Mouse (Mus musculus): ENCODE results near the gene Ust. TPM values are rescaled to one million over a fixed set of nuclear protein-coding genes. Genes with fewer than 3 reads are reported as not detected.

The Ust gene
- polyA plus RNA-seq, 1 experiment, result 32.9 TPM

DNA sequence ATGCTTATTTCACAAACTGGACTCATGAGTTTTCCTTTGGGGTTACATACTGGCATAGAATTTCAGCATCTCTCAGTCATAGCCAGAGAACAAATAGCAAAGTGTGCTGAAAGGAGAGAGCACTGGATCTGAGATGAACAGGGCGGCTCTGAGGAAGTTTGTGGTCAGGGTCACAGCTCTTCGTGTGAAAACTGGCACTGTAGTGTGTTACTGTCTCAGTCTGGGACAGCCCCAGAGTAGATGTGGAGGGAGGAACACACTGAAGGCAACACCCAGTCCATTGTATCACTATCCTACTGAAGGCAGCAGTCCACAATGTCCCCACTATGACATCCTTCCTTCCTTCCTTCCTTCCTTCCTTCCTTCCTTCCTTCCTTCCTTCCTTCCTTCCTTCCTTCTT, 321.0 kb downstream of the Ust start:
- DNase-seq, result no peak
- TF ChIP-seq POLR2A (IDR thresholded peaks at IDR 0.05; ENCODE audit: borderline replicate concordance, insufficient read depth, low read length), result no peak
- TF ChIP-seq CTCF (IDR thresholded peaks at IDR 0.05; ENCODE audit: borderline replicate concordance, insufficient read depth, low read depth, low read length), result no peak
- Histone ChIP-seq H3K4me3 (replicated peaks; ENCODE audit: insufficient read depth, low read depth, low read length) (no peak overlapping the region), H3K27ac (ENCODE audit: insufficient read depth, low read length) (no peak overlapping the region), H3K4me1 (ENCODE audit: control insufficient read depth, insufficient read depth, low read length) (no peaks in the 10 kb centered on the region), H3K27me3 (ENCODE audit: control insufficient read depth, insufficient read depth, low read length) (no peaks in the 10 kb centered on the region)
- 62% methylated on average over 2 of the region's 2 CpGs for WGBS

DNA sequence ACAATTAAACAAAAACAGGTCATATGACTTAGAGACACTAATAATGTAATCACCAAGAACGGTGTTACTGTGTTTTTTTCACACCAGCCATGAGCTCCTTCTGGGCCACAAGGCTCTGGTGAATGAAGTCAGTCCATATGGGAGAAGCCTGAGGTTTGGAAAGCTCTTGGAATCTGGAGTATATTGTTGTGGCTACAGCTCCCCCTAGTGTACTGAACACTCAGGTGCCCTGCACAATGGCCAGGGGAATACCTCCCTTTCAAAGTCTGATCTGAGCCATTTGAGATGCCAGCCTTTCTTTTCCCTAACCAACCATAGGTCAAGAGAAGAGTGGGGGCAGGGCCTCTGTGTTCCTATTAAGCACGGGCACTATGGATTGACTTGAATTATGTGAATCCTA, 322.3 kb downstream of the Ust start:
- 3% methylated on average over 2 of the region's 2 CpGs for WGBS
- DNase-seq, result peak; percentile 71 to 75
- Histone ChIP-seq H3K4me3 (replicated peaks; ENCODE audit: insufficient read depth, low read depth, low read length) (no peak overlapping the region), H3K27me3 (ENCODE audit: control insufficient read depth, insufficient read depth, low read length) (no peaks in the 10 kb centered on the region), H3K4me1 (ENCODE audit: control insufficient read depth, insufficient read depth, low read length) (no peaks in the 10 kb centered on the region), H3K27ac (ENCODE audit: insufficient read depth, low read length) (no peak overlapping the region)
- TF ChIP-seq CTCF (IDR thresholded peaks at IDR 0.05; ENCODE audit: borderline replicate concordance, insufficient read depth, low read depth, low read length) (peak; percentile 80), POLR2A (IDR thresholded peaks at IDR 0.05; ENCODE audit: borderline replicate concordance, insufficient read depth, low read length) (no peak)

DNA sequence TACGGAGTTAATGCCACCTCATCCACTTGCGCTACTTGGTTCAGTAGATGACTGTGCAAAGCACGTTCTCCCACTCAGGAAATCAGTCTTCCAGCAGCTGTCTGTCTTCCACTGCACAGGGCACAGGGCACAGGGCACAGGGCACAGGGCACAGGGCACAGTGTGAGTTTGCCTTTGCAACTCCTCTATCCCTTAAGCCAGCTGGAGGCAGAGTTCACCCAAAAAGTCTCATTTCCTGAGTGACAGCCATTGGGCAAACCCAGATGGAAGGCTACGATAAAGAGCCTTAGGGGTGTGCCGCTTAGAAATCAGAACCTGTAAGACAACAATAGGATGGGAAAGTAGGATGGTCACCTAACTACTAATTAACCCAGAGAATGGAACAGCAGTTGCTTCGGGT, 322.9 kb downstream of the Ust start:
- Histone ChIP-seq H3K27ac (ENCODE audit: insufficient read depth, low read length) (no peak overlapping the region), H3K4me3 (replicated peaks; ENCODE audit: insufficient read depth, low read depth, low read length) (no peak overlapping the region), H3K27me3 (ENCODE audit: control insufficient read depth, insufficient read depth, low read length) (no peaks in the 10 kb centered on the region), H3K4me1 (ENCODE audit: control insufficient read depth, insufficient read depth, low read length) (no peaks in the 10 kb centered on the region)
- WGBS, result 74% methylated on average over 6 of the region's 6 CpGs
- TF ChIP-seq CTCF (IDR thresholded peaks at IDR 0.05; ENCODE audit: borderline replicate concordance, insufficient read depth, low read depth, low read length) (no peak), POLR2A (IDR thresholded peaks at IDR 0.05; ENCODE audit: borderline replicate concordance, insufficient read depth, low read length) (no peak)
- no peak for DNase-seq

DNA sequence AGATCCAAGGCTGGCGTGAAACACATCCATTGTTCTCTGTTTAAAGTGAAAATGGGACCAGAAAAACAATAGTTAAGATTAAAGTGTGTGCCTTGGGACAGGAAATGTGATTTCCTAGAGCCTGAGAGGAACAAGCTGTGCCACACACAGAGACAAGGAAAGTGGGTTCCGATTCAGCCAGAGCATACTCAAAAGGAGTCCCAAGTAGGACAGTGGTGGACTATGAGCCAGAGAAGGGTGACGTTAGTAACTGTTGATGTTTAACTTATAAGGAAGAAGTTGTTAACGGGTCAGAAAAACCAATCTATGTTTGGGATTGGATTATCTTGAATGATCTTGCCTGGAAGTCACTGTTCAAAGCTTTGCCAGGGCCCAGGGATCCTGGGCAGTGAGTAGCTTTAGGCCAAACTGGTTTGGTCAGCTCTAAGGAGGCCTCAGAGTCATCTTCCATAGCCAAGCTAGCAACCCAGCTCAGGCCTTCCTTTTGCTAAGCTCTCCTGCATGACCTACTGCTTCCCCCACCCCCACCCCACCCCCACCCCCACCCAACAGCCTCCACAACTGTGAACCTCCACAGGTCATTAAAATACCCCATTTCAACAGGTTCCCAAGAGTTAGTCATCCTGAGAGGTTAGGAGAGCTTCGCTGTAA, 329.2 kb downstream of the Ust start:
- H3K27me3 ChIP-seq (ENCODE audit: control insufficient read depth, insufficient read depth, low read length), result no peaks in the 10 kb centered on the region
- no peaks in the 10 kb centered on the region for H3K4me1 ChIP-seq (ENCODE audit: control insufficient read depth, insufficient read depth, low read length)
- 89% methylated on average over 5 of the region's 5 CpGs for WGBS
- TF ChIP-seq CTCF (IDR thresholded peaks at IDR 0.05; ENCODE audit: borderline replicate concordance, insufficient read depth, low read depth, low read length) (no peak), POLR2A (IDR thresholded peaks at IDR 0.05; ENCODE audit: borderline replicate concordance, insufficient read depth, low read length) (no peak)
- no peak overlapping the region for H3K27ac ChIP-seq (ENCODE audit: insufficient read depth, low read length)
- H3K4me3 ChIP-seq (replicated peaks; ENCODE audit: insufficient read depth, low read depth, low read length), result no peak overlapping the region
- no peak for DNase-seq

- no peak overlapping the region for H3K4me3 ChIP-seq (replicated peaks; ENCODE audit: insufficient read depth, low read depth, low read length)
- no peak overlapping the region for H3K27ac ChIP-seq (ENCODE audit: insufficient read depth, low read length)
- H3K27me3 ChIP-seq (ENCODE audit: control insufficient read depth, insufficient read depth, low read length), result no peaks in the 10 kb centered on the region
- DNase-seq, result no peak
- 88% methylated on average over 4 of the region's 4 CpGs for WGBS
- no peaks in the 10 kb centered on the region for H3K4me1 ChIP-seq (ENCODE audit: control insufficient read depth, insufficient read depth, low read length)
- TF ChIP-seq CTCF (IDR thresholded peaks at IDR 0.05; ENCODE audit: borderline replicate concordance, insufficient read depth, low read depth, low read length) (no peak), POLR2A (IDR thresholded peaks at IDR 0.05; ENCODE audit: borderline replicate concordance, insufficient read depth, low read length) (no peak)
Observed at GRCm38 (mm10) chr10:8185586-8185985, 333.0 kb downstream of the Ust start.

DNA sequence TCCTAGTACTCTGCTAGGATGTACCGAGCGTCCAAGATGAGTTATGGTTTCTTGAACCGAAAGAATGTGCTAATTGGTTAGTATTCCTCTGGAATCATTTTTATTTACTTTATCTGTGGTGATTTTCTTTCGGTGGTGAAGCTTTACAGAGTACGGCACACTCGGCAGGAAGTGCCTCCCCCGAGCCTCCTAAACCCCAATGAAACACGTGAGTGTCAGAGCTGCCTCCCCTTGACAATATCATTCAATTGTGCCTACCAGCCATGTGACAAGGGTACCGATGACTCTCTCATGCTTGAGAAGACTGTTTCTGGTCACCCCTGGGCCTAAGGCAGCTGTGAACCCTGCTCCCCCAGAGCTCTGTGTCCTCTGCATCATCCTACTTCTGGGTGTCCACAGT, 333.9 kb downstream of the Ust start:
- Histone ChIP-seq H3K27ac (ENCODE audit: insufficient read depth, low read length) (no peak overlapping the region), H3K4me3 (replicated peaks; ENCODE audit: insufficient read depth, low read depth, low read length) (no peak overlapping the region), H3K4me1 (ENCODE audit: control insufficient read depth, insufficient read depth, low read length) (no peaks in the 10 kb centered on the region), H3K27me3 (ENCODE audit: control insufficient read depth, insufficient read depth, low read length) (no peaks in the 10 kb centered on the region)
- DNase-seq, result no peak
- no peak for TF ChIP-seq CTCF (IDR thresholded peaks at IDR 0.05; ENCODE audit: borderline replicate concordance, insufficient read depth, low read depth, low read length)
- no peak for TF ChIP-seq POLR2A (IDR thresholded peaks at IDR 0.05; ENCODE audit: borderline replicate concordance, insufficient read depth, low read length)
- WGBS, result 84% methylated on average over 9 of the region's 9 CpGs

- Histone ChIP-seq H3K27me3 (ENCODE audit: control insufficient read depth, insufficient read depth, low read length) (no peaks in the 10 kb centered on the region), H3K4me1 (ENCODE audit: control insufficient read depth, insufficient read depth, low read length) (no peaks in the 10 kb centered on the region), H3K4me3 (replicated peaks; ENCODE audit: insufficient read depth, low read depth, low read length) (no peak overlapping the region), H3K27ac (ENCODE audit: insufficient read depth, low read length) (no peak overlapping the region)
- TF ChIP-seq CTCF (IDR thresholded peaks at IDR 0.05; ENCODE audit: borderline replicate concordance, insufficient read depth, low read depth, low read length), result no peak
- TF ChIP-seq POLR2A (IDR thresholded peaks at IDR 0.05; ENCODE audit: borderline replicate concordance, insufficient read depth, low read length), result no peak
- no peak for DNase-seq
- WGBS, result 64% methylated on average over 7 of the region's 7 CpGs
Observed at GRCm38 (mm10) chr10:8183171-8183570, 335.5 kb downstream of the Ust start.

DNA sequence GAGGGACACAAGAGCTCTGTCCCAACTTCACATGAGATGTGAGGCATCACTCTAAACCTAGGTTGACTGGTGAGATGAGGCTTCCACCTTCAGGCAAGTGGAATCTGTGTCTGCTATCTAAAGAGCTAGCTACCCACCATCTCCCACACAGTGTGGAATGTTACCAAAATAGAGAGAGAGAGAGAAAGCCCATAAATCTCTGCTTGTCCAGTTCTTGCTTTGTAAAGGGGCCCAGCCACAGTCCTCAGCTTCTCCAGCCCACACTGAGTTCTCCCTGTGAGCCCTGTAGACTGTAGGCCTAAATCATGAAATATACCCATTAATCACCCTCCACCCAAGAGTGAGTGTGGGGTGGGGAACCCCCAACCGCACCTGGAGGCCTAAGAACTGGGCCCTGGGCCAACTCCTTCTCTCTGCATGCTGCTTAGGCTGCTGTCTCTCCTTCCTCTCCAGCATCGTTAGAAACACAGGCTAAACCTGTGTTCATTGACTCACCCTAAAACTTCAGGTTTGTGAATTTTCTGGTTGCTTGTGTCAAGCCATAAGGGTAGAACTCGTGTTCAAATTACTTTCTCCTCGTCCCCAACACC, 336.9 kb downstream of the Ust start:
- 51% methylated on average over 4 of the region's 4 CpGs for WGBS
- Histone ChIP-seq H3K27ac (ENCODE audit: insufficient read depth, low read length) (no peak overlapping the region), H3K4me3 (replicated peaks; ENCODE audit: insufficient read depth, low read depth, low read length) (no peak overlapping the region), H3K4me1 (ENCODE audit: control insufficient read depth, insufficient read depth, low read length) (no peaks in the 10 kb centered on the region), H3K27me3 (ENCODE audit: control insufficient read depth, insufficient read depth, low read length) (no peaks in the 10 kb centered on the region)
- TF ChIP-seq POLR2A (IDR thresholded peaks at IDR 0.05; ENCODE audit: borderline replicate concordance, insufficient read depth, low read length) (no peak), CTCF (IDR thresholded peaks at IDR 0.05; ENCODE audit: borderline replicate concordance, insufficient read depth, low read depth, low read length) (no peak)
- no peak for DNase-seq

Data from cerebellum, adult 2 months (tissue).